8 mouse cellular contexts compared by ENCODE assay signal in the genomic region with DNA sequence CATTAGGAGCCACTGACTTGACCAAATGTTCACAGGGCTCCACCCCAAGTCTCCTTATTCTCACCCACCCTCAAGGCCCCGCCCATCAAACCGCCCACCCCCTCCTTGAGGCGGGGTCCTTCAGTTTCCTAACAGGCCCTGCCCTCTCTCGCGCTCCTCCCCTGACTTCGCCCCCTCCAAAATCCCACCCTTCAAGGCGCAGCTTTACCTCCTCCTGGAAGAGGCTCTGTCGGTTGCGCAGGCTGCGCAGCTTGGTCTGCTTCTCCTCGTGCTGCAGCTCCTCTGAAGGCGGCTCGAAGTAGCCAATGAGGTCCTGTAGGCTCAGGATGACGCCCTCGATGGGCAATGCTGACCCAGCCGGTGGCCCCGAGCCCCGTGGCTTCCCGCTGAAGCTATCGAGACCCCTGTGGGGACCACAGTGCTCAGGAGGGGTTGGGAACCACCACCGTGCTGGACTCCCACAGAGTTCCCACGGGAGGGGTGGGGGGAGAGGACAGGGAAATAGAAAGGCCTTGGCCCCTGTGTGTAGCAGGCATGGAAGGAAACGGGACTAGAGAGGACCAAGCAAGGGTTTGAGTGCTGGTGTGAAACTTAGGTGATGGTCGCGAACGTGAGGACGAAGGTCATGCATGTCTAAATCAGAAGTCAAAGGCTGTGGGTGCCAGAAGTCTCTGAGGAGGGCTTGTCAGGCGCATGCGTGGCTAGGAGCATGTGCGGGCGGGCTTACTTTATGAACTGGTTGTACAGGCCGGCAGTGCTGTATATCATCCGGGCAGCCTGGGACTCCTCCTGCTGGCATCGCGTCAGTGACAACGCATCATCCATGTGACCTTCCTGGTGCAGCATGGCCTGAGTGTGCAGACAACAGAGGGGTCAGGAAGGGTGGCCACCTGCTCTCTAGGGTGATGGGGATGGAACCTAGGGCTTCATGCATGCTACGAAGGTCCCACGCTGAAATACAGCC. TPM values are rescaled to one million over a fixed set of nuclear protein-coding genes. Genes with fewer than 3 reads are reported as not detected.
DNase-seq lines count a peak whose midpoint lies in the region; ATAC-seq and TF ChIP-seq lines count a peak whose summit lies in the region.

No protein-coding gene starts in this region.

- no peaks in the 10 kb centered on the region for H3K9me3 ChIP-seq in limb, embryonic 13.5 days
- no peaks in the 10 kb centered on the region for H3K9me3 ChIP-seq in neural tube, embryonic 13.5 days

- peak overlapping the region; percentile 61 for H3K9ac ChIP-seq in limb, embryonic 13.5 days
- H3K9ac ChIP-seq in neural tube, embryonic 13.5 days, result peak overlapping the region; percentile 47

- H3K36me3 ChIP-seq in kidney, adult 2 months (ENCODE audit: control insufficient read depth, insufficient read depth, low read length), result no peaks in the 10 kb centered on the region
- peaks cover under 1% of the 10 kb centered on the region; the same call in 1 of the 2 replicates for H3K36me3 ChIP-seq in limb, embryonic 13.5 days
- no peaks in the 10 kb centered on the region for H3K36me3 ChIP-seq in neural tube, embryonic 13.5 days

- no peak for TF ChIP-seq CTCF in kidney, adult 2 months (conservative IDR thresholded peaks at IDR 0.05; ENCODE audit: insufficient read depth, insufficient read length, low read depth, low read length)

- DNase-seq in cerebellum, adult 11-12 months, result peak; percentile 6
- DNase-seq in cerebellum, adult 8-10 months, result no peak
- peak; percentile 50 to 58 for DNase-seq in cerebellum, postnatal 14 days
- peak; percentile 38 for DNase-seq in heart, adult 8-10 months (ENCODE audit: low spot score)
- peak; percentile 47 for DNase-seq in kidney, adult 2 months
- DNase-seq in yolk sac, embryonic 10.5 days (ENCODE audit: low spot score), result peak; percentile 17

- ATAC-seq in limb, embryonic 13.5 days (ENCODE audit: low FRiP score, low read depth), result peak; percentile 70
- ATAC-seq in neural tube, embryonic 13.5 days (ENCODE audit: low read depth), result peak; percentile 56

- H3K4me3 ChIP-seq in kidney, adult 2 months (ENCODE audit: insufficient read depth, low read depth, low read length), result no peak overlapping the region
- peak overlapping the region; percentile 31 for H3K4me3 ChIP-seq in limb, embryonic 13.5 days
- H3K4me3 ChIP-seq in neural tube, embryonic 13.5 days, result peak overlapping the region; percentile 15

- no peak for TF ChIP-seq POLR2A in kidney, adult 2 months (IDR thresholded peaks at IDR 0.05; ENCODE audit: low read depth, low read length)

- peak overlapping the region; percentile 67 for H3K4me2 ChIP-seq in limb, embryonic 13.5 days (replicated peaks)
- H3K4me2 ChIP-seq in neural tube, embryonic 13.5 days, result peak overlapping the region; percentile 50

- H3K4me1 ChIP-seq in kidney, adult 2 months (ENCODE audit: control insufficient read depth, insufficient read depth, low read length), result no peaks in the 10 kb centered on the region
- peaks cover 7% of the 10 kb centered on the region for H3K4me1 ChIP-seq in limb, embryonic 13.5 days
- peaks cover 10% of the 10 kb centered on the region; the same call in 1 of the 2 replicates for H3K4me1 ChIP-seq in neural tube, embryonic 13.5 days (replicated peaks)

- no peak overlapping the region for H3K27ac ChIP-seq in kidney, adult 2 months (ENCODE audit: insufficient read depth, low read depth, low read length)
- H3K27ac ChIP-seq in limb, embryonic 13.5 days, result no peak overlapping the region
- H3K27ac ChIP-seq in neural tube, embryonic 13.5 days (replicated peaks), result no peak overlapping the region

- no peaks in the 10 kb centered on the region for H3K27me3 ChIP-seq in kidney, adult 2 months (replicated peaks; ENCODE audit: control insufficient read depth, insufficient read depth, low read length)
- H3K27me3 ChIP-seq in limb, embryonic 13.5 days, result no peaks in the 10 kb centered on the region
- H3K27me3 ChIP-seq in neural tube, embryonic 13.5 days, result no peaks in the 10 kb centered on the region

- WGBS in kidney, adult 2 months, result 34% methylated on average over 38 of the region's 38 CpGs
- WGBS in limb, embryonic 13.5 days, result 23% methylated on average over 38 of the region's 38 CpGs
- 27% methylated on average over 38 of the region's 38 CpGs for WGBS in neural tube, embryonic 13.5 days

RNA-seq across cellular contexts. Expression of a gene that starts 15.7 kb away (rescaled TPM):
- 1 to 10 TPM in 2 of 4 experiments, under 1 TPM in 2; 0.79 to 1.5 (median 0.92) TPM for total RNA-seq in heart, adult 8-10 months (2022)
- polyA plus RNA-seq in kidney, adult 2 months (2012; rRNA removed), result 0.01 and 3.0 TPM in 2 replicates
- polyA plus RNA-seq in limb, embryonic 13.5 days (2015; fragmentation: Nextera tagmentation; extraction: Ambion mirVana), result 7.9 and 8.5 TPM in 2 replicates
- 5.4 and 6.3 TPM in 2 replicates for polyA plus RNA-seq in neural tube, embryonic 13.5 days (2015; fragmentation: Nextera tagmentation; extraction: Ambion mirVana)

RNA-seq across cellular contexts. Expression of a gene that starts 25.4 kb away (rescaled TPM):
- 1 to 10 TPM in 3 of 4 experiments, under 1 TPM in 1; 1.00 to 1.5 (median 1.2) TPM for total RNA-seq in heart, adult 8-10 months (2022)
- 1.9 and 2.7 TPM in 2 replicates for polyA plus RNA-seq in kidney, adult 2 months (2012; rRNA removed)
- 0.56 and 0.69 TPM in 2 replicates for polyA plus RNA-seq in limb, embryonic 13.5 days (2015; fragmentation: Nextera tagmentation; extraction: Ambion mirVana)
- polyA plus RNA-seq in neural tube, embryonic 13.5 days (2015; fragmentation: Nextera tagmentation; extraction: Ambion mirVana), result 0.52 and 0.68 TPM in 2 replicates

RNA-seq across cellular contexts. Expression of a gene that starts 46.8 kb away (rescaled TPM):
- 10 to 100 TPM; 10.4 to 12.6 (median 10.8) TPM for total RNA-seq in heart, adult 8-10 months (2022)
- 31.4 and 35.8 TPM in 2 replicates for polyA plus RNA-seq in kidney, adult 2 months (2012; rRNA removed)
- polyA plus RNA-seq in limb, embryonic 13.5 days (2015; fragmentation: Nextera tagmentation; extraction: Ambion mirVana), result 11.5 and 12.5 TPM in 2 replicates
- polyA plus RNA-seq in neural tube, embryonic 13.5 days (2015; fragmentation: Nextera tagmentation; extraction: Ambion mirVana), result 29.4 and 39.3 TPM in 2 replicates
